Comparison of ENCODE assay signal across 9 mouse cellular contexts in the genomic region with DNA sequence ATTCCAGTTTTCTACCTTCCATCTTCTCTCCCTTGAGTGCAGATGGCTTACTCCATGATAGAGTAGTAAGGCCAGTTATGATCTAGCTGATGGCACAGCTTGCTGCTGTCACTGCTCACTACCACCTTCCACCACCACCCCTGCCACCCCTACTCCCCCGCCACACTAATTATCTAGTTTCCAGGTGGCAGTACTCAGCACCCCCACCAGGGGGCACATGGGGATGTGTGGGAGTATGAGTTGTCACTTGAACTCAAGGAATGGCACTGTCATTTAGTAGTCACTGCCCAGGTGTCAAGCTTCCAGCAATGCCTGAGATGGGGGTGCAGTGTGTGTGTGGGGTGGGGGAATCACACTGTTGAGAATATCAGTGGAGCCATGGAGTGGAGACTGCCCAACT. TPM values are rescaled to one million over a fixed set of nuclear protein-coding genes. Genes with fewer than 3 reads are reported as not detected.
DNase-seq lines count a peak whose midpoint lies in the region; ATAC-seq and TF ChIP-seq lines count a peak whose summit lies in the region.
"Had no signal": no experiment of that assay in that cellular context is flagged by ENCODE, and none has a peak within 500 bp of the region (broad histone marks: within the 10 kb centered on the region; RNA-seq: fewer than 3 reads in every experiment).

No protein-coding gene starts in this region.

- no peak overlapping the region for H3K9ac ChIP-seq in heart, embryonic 12.5 days
- no peak overlapping the region for H3K9ac ChIP-seq in kidney, postnatal 0 days (ENCODE audit: low read depth, low read length)
- H3K9ac ChIP-seq: limb, embryonic 12.5 days had no signal

- no peak overlapping the region for H3K4me3 ChIP-seq in heart, embryonic 12.5 days
- H3K4me3 ChIP-seq in kidney, postnatal 0 days (replicated peaks; ENCODE audit: low read depth, low read length) = no peak overlapping the region
- H3K4me3 ChIP-seq: limb, embryonic 12.5 days had no signal

- no peak overlapping the region for H3K4me2 ChIP-seq in heart, embryonic 12.5 days
- H3K4me2 ChIP-seq in kidney, postnatal 0 days (ENCODE audit: low read length) = no peak overlapping the region
- H3K4me2 ChIP-seq: limb, embryonic 12.5 days had no signal

- DNase-seq in heart, adult 11 months = peak; percentile 94
- DNase-seq in 416B (ENCODE audit: low read depth) (peak; percentile 65), WW6 (ENCODE audit: low read depth, low spot score) (peak; percentile 43)
- DNase-seq in embryo, embryonic 11.5 days (ENCODE audit: low read depth, low spot score) = peak; percentile 40
- DNase-seq in kidney, postnatal 0 days (ENCODE audit: low spot score) = peak; percentile 39
- peak; percentile 13 to 16 for DNase-seq in monocyte, adult 2 months (ENCODE audit: low read depth in 1 of 2, low spot score in 2 of 2)
- DNase-seq in thymus, postnatal 36 days = peak; percentile 69 to 74

- 0 out of 2 replicates have a peak, but pooled peaks cover 2% of the 10 kb centered on the region for H3K36me3 ChIP-seq in heart, embryonic 12.5 days
- 0 out of 2 replicates have a peak, but pooled peaks cover under 1% of the 10 kb centered on the region for H3K36me3 ChIP-seq in kidney, postnatal 0 days (ENCODE audit: insufficient read depth, low read length)

- H3K4me1 ChIP-seq in heart, embryonic 12.5 days (replicated peaks) = no peaks in the 10 kb centered on the region
- no peaks in the 10 kb centered on the region for H3K4me1 ChIP-seq in kidney, postnatal 0 days (replicated peaks; ENCODE audit: insufficient read depth, low read length)
- H3K4me1 ChIP-seq: limb, embryonic 12.5 days had no signal

- peaks cover 39% of the 10 kb centered on the region for H3K27me3 ChIP-seq in heart, embryonic 12.5 days (replicated peaks)
- no peaks in the 10 kb centered on the region for H3K27me3 ChIP-seq in kidney, postnatal 0 days (ENCODE audit: insufficient read depth, low read length)

- ATAC-seq in heart, embryonic 12.5 days (ENCODE audit: insufficient number of reproducible peaks, low FRiP score) = no peak
- ATAC-seq in kidney, postnatal 0 days (replicated peaks; ENCODE audit: low FRiP score, low read depth) = no peak

- WGBS in heart, embryonic 12.5 days = 25% methylated on average over 1 of the region's 1 CpGs
- 20% methylated on average over 1 of the region's 1 CpGs for WGBS in kidney, postnatal 0 days

- H3K27ac ChIP-seq in heart, embryonic 12.5 days (ENCODE audit: poor library complexity, severe bottlenecking) = no peak overlapping the region
- no peak overlapping the region for H3K27ac ChIP-seq in kidney, postnatal 0 days
- H3K27ac ChIP-seq: limb, embryonic 12.5 days had no signal

- no peaks in the 10 kb centered on the region for H3K9me3 ChIP-seq in heart, embryonic 12.5 days (replicated peaks)
- no peaks in the 10 kb centered on the region for H3K9me3 ChIP-seq in kidney, postnatal 0 days (replicated peaks; ENCODE audit: low read length)
- H3K9me3 ChIP-seq: limb, embryonic 12.5 days had no signal

- peak; percentile 85 for TF ChIP-seq CTCF in kidney, postnatal 0 days (IDR thresholded peaks at IDR 0.05; ENCODE audit: low read depth)

RNA-seq across cellular contexts. Expression of a gene that starts 25.4 kb away (rescaled TPM):
- polyA plus RNA-seq in heart, embryonic 12.5 days (2016; fragmentation: Nextera tagmentation; extraction: Ambion mirVana) = not detected in 2 replicates
- not detected in 2 replicates for polyA plus RNA-seq in kidney, postnatal 0 days (2015; fragmentation: Nextera tagmentation; extraction: Ambion mirVana)
- polyA plus RNA-seq: limb, embryonic 12.5 days had no signal

Comparison
In these comparisons a context has a peak if more than half of its experiments do, and no peak if none do; other contexts are left out.
1. DNase-seq: peak in every context shown above with its lines; median percentile 94 in heart, adult 11 months; 72 in thymus, postnatal 36 days; 65 in 416B; 43 in WW6; 40 in embryo, embryonic 11.5 days; 39 in kidney, postnatal 0 days; 14 in monocyte, adult 2 months.